Mouse (Mus musculus): ENCODE results near the gene 2310057M21Rik. TPM values are rescaled to one million over a fixed set of nuclear protein-coding genes. Genes with fewer than 3 reads are reported as not detected.

The 2310057M21Rik gene
- polyA plus RNA-seq, 1 experiment from 2014 or later, result 7.2 TPM

DNA sequence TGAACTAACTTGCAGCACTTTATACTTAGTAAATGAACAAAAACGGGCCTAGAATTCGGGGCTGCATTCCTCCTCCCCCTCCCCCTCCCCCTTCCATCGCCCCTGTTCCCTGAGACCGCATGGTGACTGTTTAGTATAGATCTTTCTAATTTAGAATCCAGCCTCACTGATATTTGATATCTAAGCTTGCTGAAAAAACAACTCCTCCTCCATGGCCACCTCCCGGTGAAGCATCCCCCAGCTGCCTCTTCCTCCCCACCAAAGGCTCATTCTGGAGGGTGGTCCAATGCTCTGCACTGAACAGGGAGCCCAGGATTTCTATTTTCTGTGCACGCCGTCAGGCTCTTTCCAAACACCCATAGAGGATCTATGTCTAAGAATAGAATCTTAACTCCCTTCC, 44.2 kb downstream of the 2310057M21Rik start:
- H3K4me1 ChIP-seq (replicated peaks), result no peaks in the 10 kb centered on the region
- H3K36me3 ChIP-seq (replicated peaks), result no peaks in the 10 kb centered on the region
- H3K27ac ChIP-seq (replicated peaks), result no peak overlapping the region
- no peaks in the 10 kb centered on the region for H3K9me3 ChIP-seq (replicated peaks)
- H3K4me2 ChIP-seq, result no peak overlapping the region
- H3K4me3 ChIP-seq (replicated peaks), result no peak overlapping the region
- H3K27me3 ChIP-seq, result no peaks in the 10 kb centered on the region
- H3K9ac ChIP-seq, result no peak overlapping the region
- no peak for ATAC-seq (ENCODE audit: insufficient read depth)
- 55% methylated on average over 6 of the region's 7 CpGs for WGBS (ENCODE audit: insufficient replicate concordance)

DNA sequence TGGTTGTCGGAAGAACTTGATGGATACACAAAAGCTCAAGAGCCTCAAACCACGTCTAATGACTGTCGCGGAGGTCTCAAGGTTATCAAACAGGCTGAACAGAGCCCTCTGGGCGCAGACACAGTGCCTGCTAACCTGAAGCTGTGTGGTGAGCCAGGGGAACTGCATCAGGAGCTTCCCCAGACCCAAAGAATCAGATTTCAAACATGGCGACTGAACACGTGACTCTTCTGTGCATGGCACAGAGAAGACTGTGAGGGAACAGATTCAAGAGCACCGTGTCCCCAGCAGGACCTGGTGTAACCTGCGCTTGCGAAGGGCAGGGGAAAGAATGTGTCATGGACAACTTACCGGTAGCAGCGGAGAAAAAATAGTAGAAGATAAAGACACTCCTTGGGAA, 45.0 kb downstream of the 2310057M21Rik start:
- Histone ChIP-seq H3K4me2 (no peak overlapping the region), H3K9ac (no peak overlapping the region), H3K4me1 (replicated peaks) (no peaks in the 10 kb centered on the region), H3K27ac (replicated peaks) (no peak overlapping the region), H3K4me3 (replicated peaks) (no peak overlapping the region), H3K9me3 (replicated peaks) (no peaks in the 10 kb centered on the region), H3K36me3 (replicated peaks) (no peaks in the 10 kb centered on the region), H3K27me3 (no peaks in the 10 kb centered on the region)
- 58% methylated on average over 12 of the region's 12 CpGs for WGBS (ENCODE audit: insufficient replicate concordance)
- no peak for ATAC-seq (ENCODE audit: insufficient read depth)

DNA sequence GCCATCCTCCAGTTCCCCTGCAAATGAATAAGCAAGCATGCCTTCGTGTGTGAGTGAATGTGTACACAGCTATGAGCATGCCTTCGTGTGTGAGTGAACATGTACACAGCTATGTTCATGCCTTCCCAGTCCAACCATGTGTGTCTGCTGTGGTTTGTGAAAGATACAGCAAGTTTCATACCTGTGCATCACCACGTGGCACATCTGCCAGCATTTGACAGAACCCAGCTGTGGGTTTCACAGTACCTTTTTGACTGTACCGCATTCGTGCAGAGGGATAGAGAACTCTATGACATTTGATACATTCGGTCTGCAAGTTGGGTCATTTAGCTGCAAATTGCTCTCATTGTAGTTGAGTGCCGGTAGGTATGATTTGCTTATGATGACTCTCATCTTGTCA, 48.1 kb downstream of the 2310057M21Rik start:
- Histone ChIP-seq H3K27me3 (no peaks in the 10 kb centered on the region), H3K27ac (replicated peaks) (no peak overlapping the region), H3K36me3 (replicated peaks) (no peaks in the 10 kb centered on the region), H3K4me3 (replicated peaks) (no peak overlapping the region), H3K4me2 (no peak overlapping the region), H3K4me1 (replicated peaks) (no peaks in the 10 kb centered on the region), H3K9me3 (replicated peaks) (no peaks in the 10 kb centered on the region), H3K9ac (no peak overlapping the region)
- ATAC-seq (ENCODE audit: insufficient read depth), result no peak
- WGBS (ENCODE audit: insufficient replicate concordance), result 61% methylated on average over 7 of the region's 7 CpGs

DNA sequence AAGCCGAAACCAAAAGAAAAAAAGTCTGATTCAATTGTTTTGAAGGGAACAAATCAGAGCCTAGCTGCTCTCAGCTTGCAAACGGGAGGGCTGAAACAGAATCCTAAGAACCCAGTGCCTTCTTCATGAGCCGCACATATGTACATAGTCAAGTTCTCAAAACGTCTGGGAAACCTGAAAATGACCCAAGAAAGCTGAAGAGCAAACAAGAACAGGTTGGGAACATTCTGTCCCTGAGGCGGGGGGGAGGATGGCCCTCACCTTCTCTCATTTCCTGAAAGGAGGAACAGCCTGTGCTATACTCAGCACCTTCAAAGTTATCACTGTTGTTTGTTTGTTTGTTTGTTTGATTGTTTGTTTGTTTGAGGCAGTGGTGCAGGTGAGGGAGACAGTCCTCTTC, 55.8 kb downstream of the 2310057M21Rik start:
- Histone ChIP-seq H3K27ac (replicated peaks) (no peak overlapping the region), H3K9ac (no peak overlapping the region)
- WGBS (ENCODE audit: insufficient replicate concordance), result 51% methylated on average over 5 of the region's 5 CpGs

DNA sequence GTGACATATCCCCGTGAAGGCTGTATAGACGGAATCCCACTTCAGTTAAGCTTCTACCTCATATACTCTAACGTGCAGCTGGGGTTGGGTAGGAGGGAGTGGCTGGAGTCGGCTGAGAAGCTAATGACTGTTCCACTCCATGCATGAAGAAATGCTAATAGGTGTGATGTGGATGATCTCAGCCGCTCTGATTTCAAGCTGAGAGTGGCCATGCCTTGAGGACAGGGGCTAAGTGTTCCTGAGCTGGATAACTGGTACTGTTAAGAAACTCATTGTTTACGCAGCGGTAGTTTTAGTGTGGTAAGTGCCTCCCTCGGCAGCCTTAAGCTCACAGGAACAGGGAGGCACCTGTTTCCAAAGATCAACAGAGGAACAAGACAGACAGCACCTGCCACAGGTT, 59.2 kb downstream of the 2310057M21Rik start:
- no peak overlapping the region for H3K4me3 ChIP-seq (replicated peaks)
- no peak overlapping the region for H3K4me2 ChIP-seq
- no peaks in the 10 kb centered on the region for H3K36me3 ChIP-seq (replicated peaks)
- H3K9ac ChIP-seq, result no peak overlapping the region
- no peaks in the 10 kb centered on the region for H3K4me1 ChIP-seq (replicated peaks)
- H3K27me3 ChIP-seq, result no peaks in the 10 kb centered on the region
- no peaks in the 10 kb centered on the region for H3K9me3 ChIP-seq (replicated peaks)
- 58% methylated on average over 8 of the region's 8 CpGs for WGBS (ENCODE audit: insufficient replicate concordance)
- no peak overlapping the region for H3K27ac ChIP-seq (replicated peaks)
- ATAC-seq (ENCODE audit: insufficient read depth), result no peak

More for the DNA sequence above, 55.8 kb downstream of the 2310057M21Rik start:
- no peaks in the 10 kb centered on the region for H3K4me1 ChIP-seq (replicated peaks)
- no peaks in the 10 kb centered on the region for H3K9me3 ChIP-seq (replicated peaks)
- H3K4me2 ChIP-seq, result no peak overlapping the region
- no peaks in the 10 kb centered on the region for H3K27me3 ChIP-seq
- no peaks in the 10 kb centered on the region for H3K36me3 ChIP-seq (replicated peaks)
- no peak overlapping the region for H3K4me3 ChIP-seq (replicated peaks)
- no peak for ATAC-seq (ENCODE audit: insufficient read depth)

DNA sequence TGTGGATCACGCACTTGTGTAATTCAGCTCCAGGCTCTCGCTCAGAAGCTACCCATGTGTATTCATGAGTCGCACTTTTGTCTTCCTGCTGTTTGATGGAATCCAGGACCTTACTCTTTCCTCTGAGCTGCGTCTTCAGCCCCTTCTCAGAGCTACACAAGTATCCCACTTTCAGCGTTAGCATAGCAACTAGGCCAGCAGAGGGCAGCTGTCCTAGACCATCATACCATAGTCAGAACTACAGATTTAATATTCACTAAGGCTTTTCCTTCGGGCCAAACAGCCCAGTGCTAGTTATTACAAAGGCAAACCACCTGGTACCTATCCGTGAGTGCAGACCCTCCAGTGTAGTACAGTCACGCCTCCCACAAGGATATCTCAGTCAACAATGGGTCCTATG, 65.4 kb downstream of the 2310057M21Rik start:
- H3K27ac ChIP-seq (replicated peaks), result no peak overlapping the region
- no peaks in the 10 kb centered on the region for H3K36me3 ChIP-seq (replicated peaks)
- WGBS (ENCODE audit: insufficient replicate concordance), result 62% methylated on average over 8 of the region's 8 CpGs
- no peaks in the 10 kb centered on the region for H3K27me3 ChIP-seq
- no peak overlapping the region for H3K9ac ChIP-seq
- ATAC-seq (ENCODE audit: insufficient read depth), result no peak
- H3K4me2 ChIP-seq, result no peak overlapping the region
- no peak overlapping the region for H3K4me3 ChIP-seq (replicated peaks)
- H3K4me1 ChIP-seq (replicated peaks), result no peaks in the 10 kb centered on the region
- H3K9me3 ChIP-seq (replicated peaks), result no peaks in the 10 kb centered on the region

Other genes starting within 250 kb of the 2310057M21Rik start
- not detected in 2 replicates for gene 4933402N03Rik, start 216.4 kb downstream of the 2310057M21Rik start, polyA plus RNA-seq (2015; fragmentation: Nextera tagmentation; extraction: Ambion mirVana)
- not detected in 2 replicates for gene 5430419D17Rik, start 188.4 kb downstream of the 2310057M21Rik start, polyA plus RNA-seq (2015; fragmentation: Nextera tagmentation; extraction: Ambion mirVana)
- gene Cuzd1, start 40.5 kb downstream of the 2310057M21Rik start, polyA plus RNA-seq (2015; fragmentation: Nextera tagmentation; extraction: Ambion mirVana), result not detected in 2 replicates
- gene Fam24b, start 33.2 kb downstream of the 2310057M21Rik start, polyA plus RNA-seq (2015; fragmentation: Nextera tagmentation; extraction: Ambion mirVana), result not detected in 2 replicates
- gene Fam24a, start 28.9 kb downstream of the 2310057M21Rik start, polyA plus RNA-seq (2015; fragmentation: Nextera tagmentation; extraction: Ambion mirVana), result not detected in 2 replicates
- 19.1 and 19.9 TPM in 2 replicates for gene Pstk, start 8.4 kb upstream of the 2310057M21Rik start, polyA plus RNA-seq (2015; fragmentation: Nextera tagmentation; extraction: Ambion mirVana)
- 9.3 and 11.5 TPM in 2 replicates for gene Ikzf5, start 47.8 kb upstream of the 2310057M21Rik start, polyA plus RNA-seq (2015; fragmentation: Nextera tagmentation; extraction: Ambion mirVana)
- gene Acadsb, start 47.8 kb upstream of the 2310057M21Rik start, polyA plus RNA-seq (2015; fragmentation: Nextera tagmentation; extraction: Ambion mirVana), result 33.3 and 35.8 TPM in 2 replicates
- not detected in 2 replicates for gene Hmx3, start 180.1 kb upstream of the 2310057M21Rik start, polyA plus RNA-seq (2015; fragmentation: Nextera tagmentation; extraction: Ambion mirVana)
- not detected in 2 replicates for gene Hmx2, start 186.0 kb upstream of the 2310057M21Rik start, polyA plus RNA-seq (2015; fragmentation: Nextera tagmentation; extraction: Ambion mirVana)
- gene Bub3, start 197.5 kb upstream of the 2310057M21Rik start, polyA plus RNA-seq (2015; fragmentation: Nextera tagmentation; extraction: Ambion mirVana), result 107 and 113 TPM in 2 replicates